Mouse (Mus musculus) lung, postnatal 25 days (tissue): ENCODE measurements around the gene Btn1a1.

Experiments
- DNase-seq: peaks from one replicate; pipeline ENCODE4 v3.0.0; 2022; ENCODE audit warnings: low spot score

The Btn1a1 gene

DNA sequence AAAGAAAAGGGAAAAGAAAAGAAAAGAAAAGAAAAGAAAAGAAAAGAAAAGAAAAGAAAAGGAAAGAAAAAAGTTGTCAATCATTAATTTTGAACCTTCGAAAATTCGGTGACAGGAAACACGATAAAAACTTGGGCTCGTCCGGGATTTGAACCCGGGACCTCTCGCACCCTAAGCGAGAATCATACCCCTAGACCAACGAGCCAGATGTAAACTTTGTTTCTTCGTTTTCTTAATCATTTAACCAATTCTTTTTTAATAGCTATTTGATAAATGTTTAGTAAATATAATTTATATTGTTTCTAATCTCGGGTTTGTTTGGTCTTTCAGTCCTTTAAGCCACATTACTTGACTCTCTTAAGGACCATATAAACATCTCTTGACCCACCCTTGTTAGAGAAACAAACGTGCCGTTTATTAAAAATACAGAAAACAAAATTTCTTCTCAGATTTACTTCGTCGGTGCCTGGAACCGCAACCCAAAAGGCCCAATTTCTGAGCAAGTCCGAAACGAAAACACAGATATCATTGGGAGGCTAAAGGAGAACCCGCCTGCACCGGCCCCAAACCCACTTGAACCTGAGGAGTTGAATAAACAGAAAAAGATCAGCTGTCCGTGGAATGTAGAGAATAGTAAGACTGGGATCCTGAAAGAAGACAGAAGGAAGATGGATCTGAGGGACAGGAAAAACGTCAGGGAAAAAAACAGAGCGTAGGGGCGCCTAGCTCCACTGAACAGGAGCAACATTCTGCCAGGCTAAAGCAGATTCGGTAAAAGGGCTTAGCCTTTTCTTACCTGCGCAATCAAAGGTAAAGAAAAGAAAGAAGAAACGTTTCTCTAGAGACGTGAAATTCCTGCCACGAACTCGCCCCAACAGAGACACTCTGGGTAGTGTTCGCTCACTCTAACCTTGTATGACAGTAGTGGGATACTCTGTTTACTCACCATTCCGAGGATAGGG lies 28.6 kb downstream of the Btn1a1 start:
- DNase-seq: peak; percentile 58

DNA sequence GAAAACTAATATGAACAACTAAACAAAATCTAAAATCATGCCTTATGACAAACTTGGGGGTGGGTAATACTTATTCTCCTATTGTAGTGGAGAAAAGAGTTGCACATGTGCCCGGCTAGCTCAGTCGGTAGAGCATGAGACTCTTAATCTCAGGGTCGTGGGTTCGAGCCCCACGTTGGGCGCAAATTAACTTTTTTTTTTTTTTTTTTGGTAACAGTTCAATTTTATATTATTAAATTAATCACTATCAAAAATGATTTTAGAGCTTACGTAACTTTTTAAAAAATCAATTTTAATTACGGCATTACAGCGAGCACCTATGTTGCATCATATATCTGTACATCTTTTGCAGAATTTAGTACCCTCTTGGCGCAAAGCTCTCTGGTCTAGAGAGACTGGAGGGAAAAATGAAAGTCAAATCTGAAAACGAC lies 29.5 kb downstream of the Btn1a1 start:
- DNase-seq: peak; percentile 60

DNA sequence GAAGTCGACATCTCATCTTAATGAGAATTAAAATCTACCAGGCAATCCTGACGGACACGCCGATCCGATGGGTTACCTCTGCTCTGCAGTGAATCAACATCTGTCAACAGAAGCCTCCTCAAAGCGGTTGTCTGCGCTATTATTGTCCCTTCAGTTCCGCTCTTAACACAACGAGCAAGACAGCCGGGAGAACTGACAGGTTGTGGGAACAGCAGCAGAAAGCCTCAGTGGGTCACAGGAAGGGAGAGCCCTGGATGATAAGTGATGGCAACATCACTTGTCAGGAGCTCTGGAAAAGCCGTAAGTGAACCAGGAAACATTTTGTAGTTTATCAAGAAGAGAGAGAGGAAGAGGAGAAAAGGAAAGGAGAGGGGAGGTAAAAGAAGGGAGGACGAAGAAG lies 30.0 kb downstream of the Btn1a1 start:
- no peak for DNase-seq

DNA sequence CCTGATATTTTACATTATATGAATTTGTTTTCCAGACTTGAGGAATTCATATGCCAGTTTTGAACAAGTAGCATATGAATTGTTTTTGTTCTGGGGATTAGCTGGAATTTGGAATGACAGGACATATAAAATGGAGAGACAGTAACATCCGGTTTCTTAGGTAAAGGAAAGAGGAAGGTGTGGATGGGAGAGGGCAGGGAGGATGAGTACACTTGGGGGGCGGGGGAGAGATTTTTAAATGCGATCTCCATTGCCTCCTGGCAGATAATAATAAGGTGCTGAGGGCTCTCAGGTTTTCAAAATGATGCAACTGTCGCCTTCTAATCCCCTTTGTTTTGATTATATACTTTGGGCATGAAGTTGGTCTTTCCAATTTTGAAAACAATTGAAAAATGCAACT lies 30.5 kb downstream of the Btn1a1 start:
- no peak for DNase-seq

- DNase-seq: no peak
Measured at GRCm38 (mm10) chr13:23434426-23434825, 31.3 kb downstream of the Btn1a1 start.

DNA sequence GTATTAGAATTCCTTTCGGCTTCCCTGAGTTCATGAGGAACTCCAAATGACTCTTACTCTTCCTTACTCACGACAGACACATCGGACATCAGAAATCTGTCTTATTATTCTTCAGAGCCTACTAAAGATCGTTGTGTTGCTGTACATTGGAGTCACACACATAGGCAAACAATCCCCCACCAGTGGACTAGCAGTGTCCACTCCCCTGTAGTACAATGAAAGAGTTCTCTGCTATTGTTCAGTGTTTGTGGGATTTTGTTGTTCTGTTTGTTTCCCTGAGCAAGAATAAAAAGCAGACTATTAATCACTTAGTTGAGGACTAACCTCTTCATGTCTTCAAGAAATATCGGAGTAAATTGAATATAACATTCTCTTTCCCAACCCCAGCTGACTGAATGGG lies 31.9 kb downstream of the Btn1a1 start:
- DNase-seq: no peak

- DNase-seq: no peak
Measured at GRCm38 (mm10) chr13:23433206-23433605, 32.5 kb downstream of the Btn1a1 start.

GRCm38 (mm10) chr13:23432562-23433201 lies 33.0 kb downstream of the Btn1a1 start:
- DNase-seq: peak; percentile 95

GRCm38 (mm10) chr13:23431351-23431771 lies 34.3 kb downstream of the Btn1a1 start:
- peak; percentile 81 for DNase-seq

DNA sequence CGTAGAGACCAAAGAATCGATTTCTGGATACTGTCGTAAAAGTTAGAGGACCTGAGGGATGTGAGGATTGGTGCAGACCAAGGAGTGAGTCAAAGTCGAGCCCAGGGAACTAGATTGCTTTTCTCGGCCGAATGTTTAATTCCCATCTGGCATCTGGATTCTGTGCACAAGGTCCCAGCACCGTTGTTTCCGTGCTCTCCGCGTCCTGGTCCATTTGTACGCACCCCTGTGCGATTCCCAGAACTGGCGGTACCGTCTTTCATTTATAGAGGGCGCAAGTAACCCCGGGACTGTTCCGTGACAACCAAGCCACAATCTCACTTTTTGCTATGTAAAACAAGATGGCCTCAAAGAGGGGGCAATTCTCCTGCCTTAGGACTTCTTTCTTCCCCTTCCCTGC lies 35.0 kb downstream of the Btn1a1 start:
- DNase-seq: peak; percentile 87

DNA sequence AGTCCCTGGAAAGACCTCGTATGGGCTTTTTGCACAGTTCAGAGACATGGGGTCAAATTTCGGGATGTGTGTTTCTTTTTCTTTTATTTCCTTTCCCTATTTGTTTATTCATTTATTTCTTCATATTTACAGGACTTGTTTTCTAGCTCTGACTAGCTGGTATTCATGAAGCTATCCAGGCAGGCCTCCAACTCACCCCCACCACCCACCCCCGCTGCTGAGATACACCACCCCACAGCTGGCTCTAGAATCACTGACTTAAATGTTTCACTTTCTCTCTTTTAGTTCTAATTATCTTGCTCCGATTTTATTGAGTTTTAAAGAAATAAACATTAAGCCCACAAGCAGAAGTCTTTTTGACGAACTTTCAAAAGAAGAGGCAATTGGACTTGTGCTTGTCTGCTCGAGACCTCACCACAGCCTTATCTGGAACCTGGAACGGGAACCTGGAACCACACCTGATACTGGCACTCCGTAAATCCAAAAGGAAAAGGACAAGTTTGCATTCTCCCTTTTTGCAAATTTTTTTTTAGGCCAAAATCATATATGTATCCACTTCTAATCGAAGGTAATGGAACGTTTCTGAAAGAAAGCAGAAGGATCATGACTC lies 35.8 kb downstream of the Btn1a1 start:
- no peak for DNase-seq

DNA sequence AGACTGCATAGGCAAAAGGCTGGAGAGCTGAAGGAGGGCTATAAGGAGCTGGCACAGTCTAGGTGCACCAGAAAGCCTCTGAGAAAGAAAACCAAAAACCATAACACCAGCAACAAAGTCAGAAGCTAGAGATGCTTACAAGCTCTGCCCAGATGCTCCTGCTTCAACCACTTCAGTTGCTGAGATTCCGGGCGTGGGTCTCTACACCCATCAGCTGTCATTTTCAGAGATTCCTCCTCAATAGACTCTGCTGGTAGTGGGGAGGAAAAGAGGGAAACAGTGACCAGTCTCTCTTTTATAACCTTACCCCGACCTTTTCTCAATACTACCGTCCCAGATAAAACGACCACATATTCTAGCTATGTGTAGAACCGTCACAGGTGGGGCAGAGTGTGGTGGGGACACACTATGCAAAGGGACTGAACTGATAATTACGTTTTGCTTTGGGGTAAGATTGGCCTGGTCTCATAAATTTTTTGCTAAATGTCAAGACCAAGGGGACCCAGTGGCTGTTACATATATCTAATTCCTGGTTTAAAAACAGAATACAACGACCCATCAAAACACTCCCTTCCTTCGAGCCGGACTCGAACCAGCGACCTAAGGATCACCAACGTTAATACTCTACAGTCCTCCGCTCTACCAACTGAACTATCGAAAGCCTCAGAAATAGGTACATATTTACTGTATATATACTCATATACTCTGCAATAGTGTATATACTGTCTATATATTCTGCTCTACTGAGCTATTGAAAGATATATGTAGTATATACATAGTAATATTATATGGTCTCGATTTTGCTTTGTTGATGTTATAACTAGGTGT lies 37.3 kb downstream of the Btn1a1 start:
- DNase-seq: no peak

DNA sequence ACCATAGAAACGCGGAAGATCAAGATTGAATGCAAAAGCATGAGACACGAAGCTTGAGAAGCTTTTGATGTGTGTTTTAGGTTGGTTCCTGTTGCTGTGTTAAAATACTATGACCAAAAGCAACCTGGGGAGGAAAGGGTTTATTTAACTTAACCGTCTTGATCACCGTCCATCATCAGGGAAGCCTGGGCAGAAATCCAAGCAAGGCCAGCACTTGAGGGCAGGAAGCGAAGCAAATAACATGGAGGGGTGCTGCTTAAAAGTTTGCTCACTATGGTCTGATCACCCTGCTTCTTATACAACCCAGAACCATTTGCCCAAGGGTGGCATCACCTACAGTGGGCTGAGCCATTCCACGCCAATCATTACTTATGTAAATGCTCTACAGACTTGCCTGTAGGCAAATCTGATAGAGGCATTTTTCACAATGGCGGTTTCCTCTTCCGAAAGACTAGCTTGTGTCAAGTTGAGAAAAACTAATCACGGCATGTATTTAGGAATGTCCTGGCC lies 38.2 kb downstream of the Btn1a1 start:
- no peak for DNase-seq

DNA sequence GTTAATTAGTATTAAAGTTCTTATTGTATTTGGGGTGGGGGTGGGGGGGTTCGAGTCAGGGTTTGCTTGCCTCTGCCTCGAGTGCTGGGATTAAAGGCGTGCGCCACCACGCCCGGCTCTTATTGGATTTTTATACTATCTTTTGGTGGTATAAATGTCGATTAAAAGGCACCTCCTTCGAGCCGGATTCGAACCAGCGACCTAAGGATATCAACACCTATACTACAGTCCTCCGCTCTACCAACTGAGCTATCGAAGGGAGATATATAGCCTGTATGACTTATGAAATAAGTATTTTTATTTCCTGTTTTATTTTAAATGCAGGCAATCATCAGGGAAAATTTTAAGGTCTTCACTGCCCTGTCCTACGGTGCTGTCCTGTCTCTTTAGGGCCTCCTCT lies 38.8 kb downstream of the Btn1a1 start:
- DNase-seq: no peak

DNA sequence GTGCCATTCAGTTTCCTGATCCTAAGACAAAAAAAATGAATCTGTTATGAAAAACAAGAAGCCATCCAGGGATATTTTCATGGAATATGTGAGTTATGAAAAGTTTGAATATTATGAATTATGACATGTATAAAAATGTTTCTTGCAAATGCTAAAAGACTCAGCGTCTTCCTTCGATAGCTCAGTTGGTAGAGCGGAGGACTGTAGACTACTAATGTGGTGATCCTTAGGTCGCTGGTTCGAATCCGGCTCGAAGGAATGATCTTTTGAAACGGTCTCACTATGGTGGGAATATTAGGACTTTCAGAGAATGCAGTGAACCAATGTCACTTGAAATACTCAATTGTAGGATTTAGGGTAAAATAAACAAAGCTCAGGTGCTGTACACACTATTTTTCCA lies 39.4 kb downstream of the Btn1a1 start:
- DNase-seq: no peak

DNA sequence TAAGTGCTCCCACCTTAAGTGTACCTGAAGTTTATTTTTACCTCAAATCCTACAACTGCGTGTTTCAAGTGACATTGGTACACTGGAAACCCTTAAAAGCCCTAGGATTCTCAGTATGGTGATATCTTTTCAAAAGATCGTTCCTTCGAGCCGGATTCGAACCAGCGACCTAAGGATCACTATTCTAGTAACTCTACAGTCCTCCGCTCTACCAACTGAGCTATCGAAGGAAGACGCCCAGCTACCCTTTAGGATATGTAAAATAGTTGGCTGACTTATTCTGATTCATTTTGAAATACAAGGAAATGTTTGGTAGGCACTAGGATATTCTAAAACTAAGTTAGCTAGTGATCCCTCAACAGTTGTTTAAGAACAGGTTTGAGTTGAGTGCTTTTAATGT lies 40.2 kb downstream of the Btn1a1 start:
- peak; percentile 53 for DNase-seq

DNA sequence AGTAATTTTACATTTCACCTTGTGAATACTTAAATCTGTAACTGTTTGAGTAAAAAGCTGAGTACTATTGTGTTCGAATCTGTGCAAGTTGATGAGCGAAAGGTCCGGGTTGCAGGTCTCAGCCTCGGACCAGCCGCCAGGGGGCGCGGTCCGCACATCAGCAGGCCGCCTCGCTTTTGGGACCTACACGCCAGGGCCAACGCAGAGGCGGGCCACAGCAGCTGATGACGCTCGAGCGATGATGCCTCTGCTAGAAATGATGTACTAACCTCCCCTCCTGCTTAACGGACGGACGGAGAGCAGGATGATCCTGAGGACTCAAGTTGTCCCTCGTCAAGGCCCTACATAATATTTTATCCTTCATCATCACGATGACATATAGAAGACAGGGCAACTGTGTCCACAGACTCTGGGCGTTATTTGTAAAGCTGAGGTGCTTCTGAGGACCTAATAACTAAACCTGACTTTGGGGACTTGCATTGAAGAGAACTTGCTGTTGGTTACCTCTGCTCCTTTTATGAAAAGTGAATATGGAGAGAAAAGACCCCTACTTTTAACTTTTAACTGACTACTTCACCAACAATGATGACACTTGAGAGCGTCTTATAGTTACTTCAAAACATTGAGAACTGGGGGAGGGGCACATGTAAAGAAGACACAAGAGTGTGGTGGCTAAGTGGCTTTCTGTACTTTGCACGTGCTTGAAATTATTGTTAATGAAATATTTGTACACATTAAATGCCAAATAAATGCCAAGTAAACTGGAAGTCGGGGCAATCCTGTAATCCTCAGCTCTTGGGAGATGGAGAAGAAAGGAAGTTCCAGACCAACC lies 41.0 kb downstream of the Btn1a1 start:
- DNase-seq: peak; percentile 92

DNA sequence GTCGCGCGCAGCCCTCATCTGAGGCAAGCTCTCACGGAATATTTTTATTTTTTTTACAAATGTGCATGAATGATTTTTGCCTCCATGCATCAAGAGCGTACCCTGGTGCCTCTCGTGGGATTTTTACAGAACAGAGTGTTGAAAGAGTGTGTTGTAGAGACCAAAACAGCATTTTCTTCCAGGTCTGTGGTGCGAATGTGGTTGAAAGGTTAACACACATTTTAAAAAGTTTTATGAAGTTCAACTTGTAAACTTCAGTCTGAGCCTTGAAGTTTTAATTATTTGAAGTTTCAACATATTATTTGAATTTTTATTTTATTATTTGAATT lies 41.7 kb downstream of the Btn1a1 start:
- DNase-seq: no peak

- DNase-seq: peak; percentile 93
Measured at GRCm38 (mm10) chr13:23423286-23424051, 42.2 kb downstream of the Btn1a1 start, which contains the start of gene Abt1. Gene Abt1, minus strand, starts transcription at chr13:23423866.

GRCm38 (mm10) chr13:23422351-23422750 lies 43.4 kb downstream of the Btn1a1 start:
- no peak for DNase-seq
